Comparison of ENCODE assay signal across 20 mouse cellular contexts in the genomic region with DNA sequence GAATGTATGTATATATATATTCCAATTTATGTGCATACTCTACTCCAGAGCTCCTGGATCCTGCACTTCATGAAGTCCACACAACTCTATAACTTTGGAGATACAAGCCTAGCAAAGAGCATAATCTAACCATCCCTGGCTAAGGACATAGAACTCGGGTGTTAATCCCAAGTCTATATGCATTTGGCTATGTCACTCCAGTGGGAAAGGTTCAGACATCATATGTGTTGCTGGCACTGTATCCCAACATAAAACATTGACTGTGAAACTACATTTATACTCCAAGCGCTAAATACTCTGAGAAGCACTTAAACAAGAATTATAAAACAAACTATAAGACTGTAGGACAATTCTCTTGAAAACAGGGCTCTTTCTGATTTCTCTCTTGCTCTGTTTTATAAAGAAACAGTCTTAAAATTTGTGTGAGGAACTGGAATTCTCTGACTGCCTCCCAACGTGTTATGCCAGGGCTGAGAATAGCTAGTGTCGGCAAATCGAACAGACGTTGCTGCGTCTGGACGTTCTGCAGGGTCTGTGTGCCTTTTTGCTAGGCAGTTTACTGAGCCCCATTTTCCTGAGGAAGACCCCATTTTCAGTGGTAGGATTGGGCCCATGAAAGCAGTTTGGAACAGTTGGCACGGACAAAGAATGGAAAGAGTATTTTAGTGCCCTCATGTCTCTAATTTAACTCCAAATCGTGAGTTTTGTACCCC.
DNase-seq lines count a peak whose midpoint lies in the region; ATAC-seq and TF ChIP-seq lines count a peak whose summit lies in the region.
"Had no signal": no experiment of that assay in that cellular context is flagged by ENCODE, and none has a peak within 500 bp of the region (broad histone marks: within the 10 kb centered on the region; RNA-seq: fewer than 3 reads in every experiment).

No protein-coding gene starts in this region.

- H3K4me3 ChIP-seq in forebrain, embryonic 13.5 days: no peak overlapping the region
- no peak overlapping the region for H3K4me3 ChIP-seq in forebrain, embryonic 12.5 days (replicated peaks)
- no peak overlapping the region for H3K4me3 ChIP-seq in limb, embryonic 14.5 days (replicated peaks; ENCODE audit: low read length)
- H3K4me3 ChIP-seq in hindbrain, embryonic 12.5 days: no peak overlapping the region
- H3K4me3 ChIP-seq: embryonic facial prominence, embryonic 13.5 days; liver, embryonic 12.5 days; midbrain, embryonic 15.5 days; myocyte had no signal

- ATAC-seq in forebrain, embryonic 13.5 days: peak; percentile 53; the same call in 1 of the 2 replicates
- ATAC-seq in forebrain, embryonic 12.5 days (ENCODE audit: low FRiP score): no peak
- ATAC-seq in limb, embryonic 14.5 days (ENCODE audit: low FRiP score, low read depth): peak; percentile 37
- no peak for ATAC-seq in hindbrain, embryonic 12.5 days (ENCODE audit: low FRiP score)
- ATAC-seq: inflammation-experienced regulatory T-cells, adult 6 months; liver, embryonic 12.5 days; midbrain, embryonic 15.5 days had no signal

- no peak for TF ChIP-seq POLR2A in limb, embryonic 14.5 days (IDR thresholded peaks at IDR 0.05; ENCODE audit: borderline replicate concordance, extremely low read depth, insufficient read depth, insufficient read length)

- no peaks in the 10 kb centered on the region for H3K4me1 ChIP-seq in forebrain, embryonic 13.5 days
- no peaks in the 10 kb centered on the region for H3K4me1 ChIP-seq in forebrain, embryonic 12.5 days
- H3K4me1 ChIP-seq in limb, embryonic 14.5 days (ENCODE audit: control insufficient read depth, insufficient read depth, low read length): peaks cover 9% of the 10 kb centered on the region
- no peaks in the 10 kb centered on the region for H3K4me1 ChIP-seq in hindbrain, embryonic 12.5 days
- H3K4me1 ChIP-seq: embryonic facial prominence, embryonic 13.5 days; liver, embryonic 12.5 days; midbrain, embryonic 15.5 days had no signal

- WGBS in forebrain, embryonic 13.5 days: 84% methylated on average over 10 of the region's 10 CpGs
- 87% methylated on average over 10 of the region's 10 CpGs for WGBS in forebrain, embryonic 12.5 days
- WGBS in limb, embryonic 14.5 days: 32% methylated on average over 10 of the region's 10 CpGs
- 85% methylated on average over 10 of the region's 10 CpGs for WGBS in hindbrain, embryonic 12.5 days

- no peak overlapping the region for H3K9ac ChIP-seq in forebrain, embryonic 13.5 days
- no peak overlapping the region for H3K9ac ChIP-seq in forebrain, embryonic 12.5 days
- H3K9ac ChIP-seq in limb, embryonic 14.5 days (ENCODE audit: low read depth, low read length, severe bottlenecking): no peak overlapping the region
- no peak overlapping the region for H3K9ac ChIP-seq in hindbrain, embryonic 12.5 days
- H3K9ac ChIP-seq: embryonic facial prominence, embryonic 13.5 days; liver, embryonic 12.5 days; midbrain, embryonic 15.5 days had no signal

- H3K27me3 ChIP-seq in forebrain, embryonic 13.5 days: no peaks in the 10 kb centered on the region
- no peaks in the 10 kb centered on the region for H3K27me3 ChIP-seq in forebrain, embryonic 12.5 days
- no peaks in the 10 kb centered on the region for H3K27me3 ChIP-seq in limb, embryonic 14.5 days (ENCODE audit: control insufficient read depth, insufficient read depth, low read length)
- H3K27me3 ChIP-seq in hindbrain, embryonic 12.5 days: no peaks in the 10 kb centered on the region
- H3K27me3 ChIP-seq: liver, embryonic 12.5 days; midbrain, embryonic 15.5 days had no signal

- H3K27ac ChIP-seq in forebrain, embryonic 13.5 days: no peak overlapping the region
- H3K27ac ChIP-seq in forebrain, embryonic 12.5 days: no peak overlapping the region
- no peak overlapping the region for H3K27ac ChIP-seq in limb, embryonic 14.5 days (replicated peaks; ENCODE audit: low read depth, low read length)
- no peak overlapping the region for H3K27ac ChIP-seq in hindbrain, embryonic 12.5 days
- H3K27ac ChIP-seq: embryonic facial prominence, embryonic 13.5 days; liver, embryonic 12.5 days; midbrain, embryonic 15.5 days had no signal

- DNase-seq in left cerebral cortex, postnatal 10 days (ENCODE audit: extremely low spot score in 1 of 2, low spot score in 2 of 2): peak; percentile 21 to 31
- no peak for DNase-seq in left cerebral cortex, adult 8-10 months (ENCODE audit: low spot score in 2 of 2)
- peak; percentile 30 for DNase-seq in brain, embryonic 18.5 days (ENCODE audit: low read depth, low spot score)
- peak; percentile 16 for DNase-seq in limb, embryonic 14.5 days (ENCODE audit: low spot score)
- no peak for DNase-seq in gastrocnemius, postnatal 14 days
- DNase-seq: adrenal gland, adult 8-10 months; cerebellum, adult 11 months; kidney, adult 8-10 months; kidney, postnatal 25 days; lung, adult 2 months; retina, postnatal 1 day; thymus, postnatal 36 days had no signal

- no peaks in the 10 kb centered on the region for H3K36me3 ChIP-seq in forebrain, embryonic 13.5 days (ENCODE audit: poor library complexity, severe bottlenecking)
- H3K36me3 ChIP-seq in forebrain, embryonic 12.5 days (replicated peaks): no peaks in the 10 kb centered on the region
- H3K36me3 ChIP-seq in limb, embryonic 14.5 days (ENCODE audit: control insufficient read depth, insufficient read depth, low read length): no peaks in the 10 kb centered on the region
- H3K36me3 ChIP-seq in hindbrain, embryonic 12.5 days: no peaks in the 10 kb centered on the region
- H3K36me3 ChIP-seq: embryonic facial prominence, embryonic 13.5 days; liver, embryonic 12.5 days; midbrain, embryonic 15.5 days had no signal

- H3K4me2 ChIP-seq in forebrain, embryonic 13.5 days: no peak overlapping the region
- H3K4me2 ChIP-seq in forebrain, embryonic 12.5 days: no peak overlapping the region
- H3K4me2 ChIP-seq in limb, embryonic 14.5 days (replicated peaks; ENCODE audit: low read depth, low read length, severe bottlenecking): no peak overlapping the region
- no peak overlapping the region for H3K4me2 ChIP-seq in hindbrain, embryonic 12.5 days (replicated peaks)
- H3K4me2 ChIP-seq: embryonic facial prominence, embryonic 13.5 days; liver, embryonic 12.5 days; midbrain, embryonic 15.5 days had no signal

- H3K9me3 ChIP-seq in forebrain, embryonic 13.5 days (replicated peaks): no peaks in the 10 kb centered on the region
- no peaks in the 10 kb centered on the region for H3K9me3 ChIP-seq in forebrain, embryonic 12.5 days
- H3K9me3 ChIP-seq in limb, embryonic 14.5 days (ENCODE audit: control insufficient read depth, low read length): no peaks in the 10 kb centered on the region
- no peaks in the 10 kb centered on the region for H3K9me3 ChIP-seq in hindbrain, embryonic 12.5 days (replicated peaks)
- H3K9me3 ChIP-seq: embryonic facial prominence, embryonic 13.5 days; liver, embryonic 12.5 days; midbrain, embryonic 15.5 days had no signal

- intact Hi-C loops in left cerebral cortex, postnatal 10 days (cut with DNase I): no loop called here
- intact Hi-C loops in gastrocnemius, postnatal 14 days (cut with DNase I; ENCODE audit: low total_unique reads): no loop called here

Comparison
In these comparisons a context has a peak if more than half of its experiments do, and no peak if none do; other contexts are left out.
1. ATAC-seq: peak in forebrain, embryonic 13.5 days (single experiment) and limb, embryonic 14.5 days (single experiment); none in forebrain, embryonic 12.5 days (single experiment) and hindbrain, embryonic 12.5 days (single experiment).
2. DNase-seq: peak in left cerebral cortex, postnatal 10 days (2 of 2), brain, embryonic 18.5 days (single experiment) and limb, embryonic 14.5 days (single experiment); none in left cerebral cortex, adult 8-10 months (0 of 2) and gastrocnemius, postnatal 14 days (single experiment).